Mouse (Mus musculus): ENCODE measurements around the gene Zfp462.

GRCm38 (mm10) chr4:54929686-54930085 is 15.2 kb upstream of the Zfp462 start:
- TF ChIP-seq POLR2A (IDR thresholded peaks at IDR 0.05; ENCODE audit: extremely low read depth, insufficient read depth, low read length) = no peak
- TF ChIP-seq CTCF (IDR thresholded peaks at IDR 0.05; ENCODE audit: extremely low read depth, insufficient read depth, low read length) = no peak
